Mouse (Mus musculus): ENCODE measurements around the gene Prkg1. TPM values are rescaled to one million over a fixed set of nuclear protein-coding genes. Genes with fewer than 3 reads are reported as not detected.
"Not testable (repeated sequence)": the region's sequence is repeated elsewhere in the genome, so short reads cannot be mapped to it uniquely, and the experiment has no call there.

The Prkg1 gene
- polyA plus RNA-seq, 1 experiment from 2014 or later, result 5.7 TPM

DNA sequence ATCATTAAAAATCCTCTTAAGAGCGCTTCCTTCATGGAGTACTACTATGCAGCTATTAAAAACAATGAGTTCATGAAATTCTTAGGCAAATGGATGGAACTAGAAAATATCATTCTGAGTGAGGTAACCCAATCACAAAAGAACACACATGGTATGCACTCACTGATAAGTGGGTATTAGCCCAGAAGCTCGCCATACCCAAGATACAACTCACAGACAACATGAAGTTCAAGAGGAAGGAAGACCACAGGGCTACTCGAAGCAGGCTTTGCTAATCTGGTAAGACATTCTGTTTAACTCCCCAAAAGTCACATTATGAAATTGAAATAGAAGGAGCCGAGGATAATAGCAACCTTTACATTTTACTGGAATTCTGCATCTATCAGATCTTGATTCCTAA, 545.6 kb downstream of the Prkg1 start:
- not testable (repeated sequence) for H3K36me3 ChIP-seq; H3K27me3 ChIP-seq; H3K4me3 ChIP-seq (replicated peaks); H3K9ac ChIP-seq (replicated peaks); H3K9me3 ChIP-seq; H3K4me2 ChIP-seq; ATAC-seq (ENCODE audit: insufficient number of reproducible peaks, insufficient read depth, low FRiP score, low TSS enrichment, low read depth); H3K27ac ChIP-seq; H3K4me1 ChIP-seq (replicated peaks)
- 79% methylated on average over 4 of the region's 4 CpGs for WGBS

DNA sequence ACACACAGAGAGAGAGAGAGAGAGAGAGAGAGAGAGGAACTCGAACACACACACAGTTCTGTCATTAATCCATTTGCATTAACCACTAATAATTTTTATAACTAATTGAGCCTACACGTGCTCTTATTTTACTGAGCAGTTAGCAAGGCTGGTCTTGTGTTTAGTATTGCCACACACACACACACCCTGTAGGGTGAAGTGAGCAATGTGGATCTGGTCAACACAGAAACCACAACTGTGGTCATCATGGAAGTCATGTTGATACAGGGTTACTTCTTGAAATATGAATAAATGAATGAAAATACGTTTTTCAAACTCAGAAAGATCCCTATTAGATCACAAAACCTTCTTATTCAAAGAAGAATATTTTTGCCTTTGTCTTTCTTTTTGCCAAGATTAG, 554.0 kb downstream of the Prkg1 start:
- WGBS, result 60% methylated on average over 3 of the region's 3 CpGs
- Histone ChIP-seq H3K9ac (replicated peaks) (no peak overlapping the region), H3K27me3 (no peaks in the 10 kb centered on the region), H3K4me2 (no peak overlapping the region), H3K4me3 (replicated peaks) (no peak overlapping the region), H3K9me3 (no peaks in the 10 kb centered on the region), H3K27ac (no peak overlapping the region), H3K36me3 (no peaks in the 10 kb centered on the region), H3K4me1 (replicated peaks) (no peaks in the 10 kb centered on the region; the same call in 1 of the 2 replicates)
- ATAC-seq (ENCODE audit: insufficient number of reproducible peaks, insufficient read depth, low FRiP score, low TSS enrichment, low read depth), result no peak

DNA sequence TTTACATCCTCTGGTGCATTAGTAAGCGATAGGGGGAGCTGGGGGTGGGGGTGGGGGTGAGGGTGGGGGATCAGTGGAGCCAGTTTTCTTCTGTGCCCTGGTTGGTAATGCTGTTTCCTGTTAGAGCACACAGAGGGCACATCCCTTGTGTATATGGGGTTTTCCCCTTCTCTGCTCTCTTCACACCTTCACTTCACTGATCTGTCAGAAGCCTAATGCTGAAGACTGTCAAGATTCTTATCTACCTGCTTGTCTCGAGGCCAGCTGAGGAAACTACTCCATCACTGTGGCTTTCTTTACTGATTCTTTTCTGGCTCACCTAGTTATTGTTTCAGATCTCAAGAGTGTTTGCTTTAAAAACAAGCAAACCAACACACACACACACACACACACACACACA, 554.4 kb downstream of the Prkg1 start:
- H3K27ac ChIP-seq, result no peak overlapping the region
- no peaks in the 10 kb centered on the region for H3K9me3 ChIP-seq
- ATAC-seq (ENCODE audit: insufficient number of reproducible peaks, insufficient read depth, low FRiP score, low TSS enrichment, low read depth), result no peak
- no peak overlapping the region for H3K4me3 ChIP-seq (replicated peaks)
- H3K27me3 ChIP-seq, result no peaks in the 10 kb centered on the region
- H3K36me3 ChIP-seq, result no peaks in the 10 kb centered on the region
- WGBS, result 30% methylated on average over 2 of the region's 2 CpGs
- no peak overlapping the region for H3K9ac ChIP-seq (replicated peaks)
- no peaks in the 10 kb centered on the region; the same call in 1 of the 2 replicates for H3K4me1 ChIP-seq (replicated peaks)
- H3K4me2 ChIP-seq, result no peak overlapping the region

DNA sequence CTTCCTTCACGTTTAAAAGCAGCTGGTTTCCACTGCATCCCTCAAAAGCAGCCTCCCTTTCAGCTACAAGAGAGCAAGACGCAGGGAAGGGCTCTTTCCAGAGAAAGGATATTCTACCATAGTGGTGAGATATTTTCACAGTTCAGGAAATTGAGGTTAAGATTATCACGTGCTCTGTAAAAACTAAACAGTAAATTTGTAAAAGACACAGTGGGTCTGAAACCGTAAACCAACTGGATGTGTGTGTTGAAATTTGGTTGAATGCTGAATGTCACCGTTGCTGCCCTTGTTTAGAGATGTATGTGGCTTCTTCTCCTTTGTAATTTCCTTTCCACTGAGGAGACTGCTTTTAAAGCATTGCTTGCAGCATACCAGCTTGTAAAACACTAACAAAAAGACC, 565.2 kb downstream of the Prkg1 start:
- Histone ChIP-seq H3K9ac (replicated peaks) (no peak overlapping the region), H3K27me3 (no peaks in the 10 kb centered on the region), H3K27ac (no peak overlapping the region), H3K4me3 (replicated peaks) (no peak overlapping the region), H3K4me2 (no peak overlapping the region), H3K4me1 (replicated peaks) (peaks cover 5% of the 10 kb centered on the region; the same call in 1 of the 2 replicates), H3K36me3 (no peaks in the 10 kb centered on the region), H3K9me3 (no peaks in the 10 kb centered on the region)
- WGBS, result 46% methylated on average over 5 of the region's 5 CpGs
- ATAC-seq (ENCODE audit: insufficient number of reproducible peaks, insufficient read depth, low FRiP score, low TSS enrichment, low read depth), result no peak

DNA sequence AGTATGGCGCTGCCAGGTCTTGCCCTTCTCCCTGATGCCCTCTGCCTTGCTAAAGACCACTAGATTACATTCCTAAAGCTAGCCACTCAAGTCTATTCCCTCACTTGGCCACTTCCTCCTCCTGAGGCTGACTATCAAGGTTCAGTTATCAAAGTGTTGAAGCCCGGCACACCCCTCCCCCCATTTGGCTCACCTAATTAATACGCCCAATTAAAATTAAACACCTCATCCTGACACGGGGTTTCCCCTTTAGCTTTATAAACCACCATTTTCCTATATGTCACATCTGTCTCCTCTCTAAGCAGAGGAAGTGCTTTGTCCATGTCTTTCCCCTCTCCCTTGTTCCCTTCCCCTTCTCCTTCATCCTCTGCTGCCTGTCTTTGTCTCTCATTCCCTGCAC, 566.4 kb downstream of the Prkg1 start:
- Histone ChIP-seq H3K4me1 (replicated peaks) (peaks cover 5% of the 10 kb centered on the region; the same call in 1 of the 2 replicates), H3K4me2 (no peak overlapping the region), H3K27me3 (no peaks in the 10 kb centered on the region), H3K36me3 (no peaks in the 10 kb centered on the region), H3K9ac (replicated peaks) (no peak overlapping the region), H3K27ac (no peak overlapping the region), H3K4me3 (replicated peaks) (no peak overlapping the region), H3K9me3 (no peaks in the 10 kb centered on the region)
- no peak for ATAC-seq (ENCODE audit: insufficient number of reproducible peaks, insufficient read depth, low FRiP score, low TSS enrichment, low read depth)
- WGBS, result 59% methylated on average over 4 of the region's 4 CpGs

DNA sequence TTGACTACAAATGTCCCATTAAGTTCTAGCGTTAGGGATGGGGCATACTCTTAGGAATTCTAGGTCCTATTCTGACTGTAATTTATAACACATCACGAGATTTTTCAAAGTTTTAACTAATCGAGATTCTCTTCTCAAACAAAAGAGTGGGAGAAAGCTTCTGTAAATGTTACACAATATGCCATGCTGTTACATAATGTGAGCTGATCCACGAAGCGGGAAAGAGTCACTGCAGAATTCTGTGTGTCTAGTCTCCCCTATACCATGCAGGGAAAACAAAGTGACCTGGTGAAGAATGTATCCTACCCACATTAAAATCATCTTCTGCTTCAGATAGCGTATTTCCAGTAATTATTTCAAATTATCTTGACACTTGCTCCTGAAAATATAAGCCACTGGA, 567.8 kb downstream of the Prkg1 start:
- WGBS, result 86% methylated on average over 6 of the region's 6 CpGs
- H3K27me3 ChIP-seq, result no peaks in the 10 kb centered on the region

DNA sequence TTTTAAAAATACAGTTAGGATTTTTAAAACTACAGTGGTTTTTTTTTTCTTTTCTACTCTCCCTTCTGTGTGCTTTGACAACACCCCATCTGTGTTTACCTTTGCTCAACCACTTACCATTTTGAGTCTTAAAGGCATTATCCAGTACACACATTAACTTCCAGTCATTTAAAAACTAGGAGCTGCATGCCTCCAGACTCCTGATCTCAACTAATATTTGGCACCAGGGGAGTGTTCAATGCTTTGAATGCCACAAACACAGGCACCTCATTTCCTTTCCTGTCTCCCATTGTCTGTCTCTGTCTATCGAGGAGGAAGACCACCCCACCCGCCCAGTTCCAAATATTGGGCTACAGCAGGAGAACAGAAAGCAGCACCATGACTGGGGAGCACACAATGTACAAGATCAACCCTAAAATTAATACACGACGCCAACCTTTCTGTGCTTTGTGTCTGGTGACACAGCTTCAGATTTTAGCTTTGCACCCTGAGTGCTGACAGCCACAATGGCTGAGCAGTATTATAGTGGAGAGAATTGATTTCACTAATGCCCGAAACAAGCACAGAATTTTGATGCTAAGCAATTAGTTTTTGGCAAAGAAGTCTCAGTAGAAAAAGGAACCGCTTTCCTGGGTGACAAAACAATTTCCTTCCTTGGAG, 576.1 kb downstream of the Prkg1 start:
- Histone ChIP-seq H3K27me3 (no peaks in the 10 kb centered on the region), H3K4me3 (replicated peaks) (no peak overlapping the region), H3K4me1 (replicated peaks) (no peaks in the 10 kb centered on the region), H3K9ac (replicated peaks) (no peak overlapping the region), H3K36me3 (no peaks in the 10 kb centered on the region), H3K27ac (no peak overlapping the region), H3K4me2 (no peak overlapping the region), H3K9me3 (no peaks in the 10 kb centered on the region)
- ATAC-seq (ENCODE audit: insufficient number of reproducible peaks, insufficient read depth, low FRiP score, low TSS enrichment, low read depth), result no peak
- 87% methylated on average over 6 of the region's 6 CpGs for WGBS

More for the DNA sequence above, 567.8 kb downstream of the Prkg1 start:
- no peak for ATAC-seq (ENCODE audit: insufficient number of reproducible peaks, insufficient read depth, low FRiP score, low TSS enrichment, low read depth)
- Histone ChIP-seq H3K4me2 (no peak overlapping the region), H3K9me3 (no peaks in the 10 kb centered on the region), H3K9ac (replicated peaks) (no peak overlapping the region), H3K4me3 (replicated peaks) (no peak overlapping the region), H3K36me3 (no peaks in the 10 kb centered on the region), H3K4me1 (replicated peaks) (peaks cover 5% of the 10 kb centered on the region; the same call in 1 of the 2 replicates), H3K27ac (no peak overlapping the region)

DNA sequence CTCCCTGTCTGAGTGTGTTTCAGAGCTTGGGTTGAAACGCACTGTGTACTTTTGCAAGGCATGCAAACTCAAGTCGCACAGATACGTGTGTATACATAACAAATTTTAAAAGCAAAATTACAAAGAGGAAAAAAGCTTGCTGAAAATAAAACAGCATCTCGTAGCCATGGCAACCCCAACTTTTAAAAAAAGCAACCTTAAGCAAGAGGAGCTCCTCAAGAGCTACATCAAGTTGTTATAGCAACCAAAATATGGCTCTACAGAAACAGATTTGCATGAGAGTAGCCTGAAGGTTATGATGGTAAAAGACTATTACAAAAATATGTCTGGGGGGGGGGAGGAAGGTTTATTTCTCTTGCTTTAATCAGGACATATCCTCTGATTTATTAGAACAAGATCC, 584.1 kb downstream of the Prkg1 start:
- H3K9me3 ChIP-seq, result no peaks in the 10 kb centered on the region
- no peaks in the 10 kb centered on the region for H3K36me3 ChIP-seq
- H3K9ac ChIP-seq (replicated peaks), result no peak overlapping the region
- H3K4me3 ChIP-seq (replicated peaks), result no peak overlapping the region
- no peak overlapping the region for H3K4me2 ChIP-seq
- no peaks in the 10 kb centered on the region for H3K4me1 ChIP-seq (replicated peaks)
- H3K27ac ChIP-seq, result no peak overlapping the region
- 91% methylated on average over 4 of the region's 4 CpGs for WGBS
- ATAC-seq (ENCODE audit: insufficient number of reproducible peaks, insufficient read depth, low FRiP score, low TSS enrichment, low read depth), result no peak
- H3K27me3 ChIP-seq, result no peaks in the 10 kb centered on the region

DNA sequence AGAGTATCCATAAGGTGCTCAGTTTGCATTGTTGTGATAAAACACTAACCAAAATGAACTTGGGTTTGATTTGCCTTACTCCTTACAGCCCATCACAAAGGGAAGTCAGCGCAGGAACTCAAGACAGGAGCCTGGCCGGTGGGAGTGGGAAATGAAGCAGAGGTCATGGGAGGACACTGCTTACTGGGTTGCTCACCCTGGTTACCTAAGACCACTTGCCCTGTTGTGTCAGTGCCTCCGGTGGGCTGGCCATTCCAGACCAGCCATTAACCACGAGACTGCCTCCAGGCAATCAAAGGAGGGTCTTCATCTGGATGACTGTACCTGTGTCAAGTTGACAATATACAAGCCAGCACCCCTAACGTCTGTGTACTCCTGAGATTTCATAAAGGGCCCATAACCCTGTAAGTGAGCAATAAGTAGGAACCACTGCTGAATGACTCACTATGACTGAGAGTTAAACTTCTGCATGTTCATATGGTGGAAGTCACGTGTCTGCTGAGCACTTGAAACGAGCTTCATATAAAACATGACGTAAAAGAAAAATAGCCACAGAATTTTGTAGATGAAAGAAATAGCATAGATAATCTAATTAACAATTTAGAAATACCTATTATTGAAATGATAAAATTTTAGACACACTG, 587.4 kb downstream of the Prkg1 start:
- Histone ChIP-seq H3K9me3 (no peaks in the 10 kb centered on the region), H3K27me3 (no peaks in the 10 kb centered on the region), H3K9ac (replicated peaks) (no peak overlapping the region), H3K36me3 (no peaks in the 10 kb centered on the region), H3K27ac (no peak overlapping the region), H3K4me2 (no peak overlapping the region), H3K4me1 (replicated peaks) (no peaks in the 10 kb centered on the region), H3K4me3 (replicated peaks) (no peak overlapping the region)
- no peak for ATAC-seq (ENCODE audit: insufficient number of reproducible peaks, insufficient read depth, low FRiP score, low TSS enrichment, low read depth)
- WGBS, result 76% methylated on average over 8 of the region's 8 CpGs

DNA sequence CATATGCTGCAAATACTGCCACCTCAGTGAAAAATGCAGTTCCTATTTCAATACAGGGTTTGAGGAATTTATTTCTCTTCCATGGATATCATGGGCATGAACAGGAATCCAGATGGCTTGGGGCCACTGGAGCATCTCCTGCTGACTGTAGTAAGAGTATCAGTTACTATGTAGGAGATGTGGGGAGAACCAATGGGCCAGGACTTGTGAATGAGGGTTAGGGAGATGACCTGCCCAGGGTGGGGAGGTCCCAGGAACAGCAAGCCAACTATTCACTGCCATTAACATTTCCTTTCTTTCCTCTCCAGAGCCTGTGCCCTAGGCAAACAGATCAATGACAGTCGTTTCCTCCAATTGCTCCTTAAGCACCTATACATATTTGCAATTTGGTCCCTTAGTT, 593.8 kb downstream of the Prkg1 start:
- Histone ChIP-seq H3K9me3 (no peaks in the 10 kb centered on the region), H3K4me2 (no peak overlapping the region), H3K9ac (replicated peaks) (no peak overlapping the region), H3K4me3 (replicated peaks) (no peak overlapping the region), H3K36me3 (no peaks in the 10 kb centered on the region), H3K4me1 (replicated peaks) (no peaks in the 10 kb centered on the region), H3K27me3 (no peaks in the 10 kb centered on the region), H3K27ac (no peak overlapping the region)
- WGBS, result 72% methylated on average over 1 of the region's 1 CpGs
- no peak for ATAC-seq (ENCODE audit: insufficient number of reproducible peaks, insufficient read depth, low FRiP score, low TSS enrichment, low read depth)

DNA sequence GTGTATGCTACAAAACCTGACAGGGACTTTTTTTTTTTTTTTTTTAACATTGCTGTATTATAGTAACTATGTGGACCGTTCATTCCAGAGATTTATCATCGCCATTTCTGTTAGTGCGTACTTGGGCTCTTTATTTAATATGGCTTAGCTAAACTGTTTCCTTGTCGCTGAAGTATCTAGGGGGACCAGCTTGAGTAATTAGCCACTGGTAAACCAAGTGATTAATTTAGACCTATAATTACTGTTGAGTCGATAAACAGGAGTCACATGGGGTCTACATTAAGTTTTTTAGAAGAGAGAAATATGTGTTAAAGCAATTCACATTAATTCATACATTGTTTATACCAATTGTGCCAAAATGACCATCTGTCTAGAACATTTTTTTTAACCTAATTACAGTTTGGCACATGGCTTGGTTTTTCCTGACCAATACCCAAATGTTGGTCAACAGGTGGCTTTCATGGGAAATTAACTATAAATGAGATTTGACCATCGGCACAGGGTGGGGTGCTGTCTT, 605.8 kb downstream of the Prkg1 start:
- Histone ChIP-seq H3K4me3 (replicated peaks) (no peak overlapping the region), H3K27me3 (no peaks in the 10 kb centered on the region), H3K36me3 (no peaks in the 10 kb centered on the region), H3K9ac (replicated peaks) (no peak overlapping the region), H3K4me2 (no peak overlapping the region), H3K9me3 (no peaks in the 10 kb centered on the region), H3K27ac (no peak overlapping the region), H3K4me1 (replicated peaks) (no peaks in the 10 kb centered on the region)
- no peak for ATAC-seq (ENCODE audit: insufficient number of reproducible peaks, insufficient read depth, low FRiP score, low TSS enrichment, low read depth)
- 88% methylated on average over 6 of the region's 6 CpGs for WGBS

DNA sequence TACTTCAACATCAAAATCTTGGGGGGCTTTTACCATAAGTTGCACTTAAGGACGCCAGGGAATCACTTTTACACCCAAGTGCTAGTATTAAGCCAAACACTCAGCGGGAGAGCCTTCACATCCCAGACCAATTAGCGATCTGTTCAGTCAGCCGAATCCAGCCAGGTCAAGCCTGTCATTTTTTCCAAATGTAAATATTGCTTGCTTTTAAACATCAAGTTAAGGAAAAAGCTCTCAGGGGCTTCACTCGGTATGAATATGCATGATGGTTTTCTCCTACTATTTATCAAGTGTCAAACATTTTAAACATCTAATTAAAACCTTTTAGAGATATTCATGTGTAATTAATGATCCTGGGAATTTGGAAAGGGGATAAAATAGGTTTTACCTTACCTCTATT, 611.4 kb downstream of the Prkg1 start:
- Histone ChIP-seq H3K4me3 (replicated peaks) (no peak overlapping the region), H3K36me3 (no peaks in the 10 kb centered on the region), H3K4me1 (replicated peaks) (no peaks in the 10 kb centered on the region), H3K9me3 (no peaks in the 10 kb centered on the region), H3K4me2 (no peak overlapping the region), H3K9ac (replicated peaks) (no peak overlapping the region), H3K27me3 (no peaks in the 10 kb centered on the region), H3K27ac (no peak overlapping the region)
- no peak for ATAC-seq (ENCODE audit: insufficient number of reproducible peaks, insufficient read depth, low FRiP score, low TSS enrichment, low read depth)
- WGBS, result 52% methylated on average over 5 of the region's 5 CpGs

Measured in limb, embryonic 12.5 days (tissue).